Mouse (Mus musculus) naive thymus-derived CD4-positive, alpha-beta T cell, adult 5 months (primary cell): ENCODE results near the gene St8sia1. TPM values are rescaled to one million over a fixed set of nuclear protein-coding genes. Genes with fewer than 3 reads are reported as not detected.

ENCODE experiments used
- polyA plus RNA-seq: library from polyadenylated mRNA; unstranded; fragments of 100-300 nt; shearing (Covaris generic); gene quantifications from one replicate; pipeline ENCODE4 v1.2.1, GENCODE M21; 2017

The St8sia1 gene
- polyA plus RNA-seq: 72.3 TPM

DNA sequence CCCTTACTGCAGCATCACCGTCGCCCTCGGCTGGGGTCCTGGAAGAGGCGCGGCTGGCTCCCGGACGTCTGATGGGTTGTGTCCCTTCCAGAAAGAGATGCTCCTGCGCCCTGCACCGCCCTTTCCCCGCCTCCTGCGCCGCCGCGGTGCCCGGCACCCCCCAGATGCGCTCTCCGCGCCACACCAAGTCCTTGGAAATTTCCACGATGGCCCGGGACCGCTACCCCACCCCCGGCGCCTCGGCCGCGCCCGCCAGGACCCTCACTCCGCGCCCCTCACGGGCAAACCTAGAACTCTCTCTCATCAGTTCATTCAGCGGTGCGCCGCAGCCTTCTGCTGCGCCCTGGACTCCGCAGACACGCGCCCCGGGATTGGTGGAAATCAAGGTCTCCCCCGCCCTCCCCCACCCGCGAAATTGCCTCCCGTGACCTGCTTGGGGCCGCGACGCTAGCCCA lies at the start of gene St8sia1:
St8sia1 (minus strand) TSS at position 377 of the 455 bp plus-strand sequence.

DNA sequence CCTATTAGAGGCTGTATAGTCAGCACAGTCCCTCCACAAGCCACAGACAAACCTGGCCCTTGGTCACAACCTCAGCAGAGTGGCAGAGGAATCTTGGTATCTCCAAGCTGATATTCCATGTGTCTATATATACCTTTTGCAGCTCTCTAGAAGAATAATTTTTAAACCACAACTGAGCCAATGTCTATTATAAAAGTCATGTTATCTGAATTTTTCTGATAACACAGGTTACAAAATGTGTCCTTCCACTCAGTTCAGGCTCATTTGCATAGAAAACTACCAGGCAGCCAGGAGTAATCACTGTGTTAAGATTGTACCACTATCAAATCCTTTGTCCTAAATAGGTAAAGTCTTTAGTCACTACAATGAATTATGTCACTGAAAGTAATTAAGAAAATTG lies 159.8 kb downstream of the St8sia1 start, which contains the start of gene Sult6b2:
Sult6b2 (minus strand) TSS at position 101 of the 400 bp plus-strand sequence.

Other genes with a start within 250 kb of the St8sia1 start
- 177 TPM for gene Cmas, start 207.8 kb downstream of the St8sia1 start, polyA plus RNA-seq
- gene Sult6b2, start 159.9 kb downstream of the St8sia1 start, polyA plus RNA-seq: not detected
- gene C2cd5, start 135.7 kb upstream of the St8sia1 start, polyA plus RNA-seq: 55.9 TPM
- gene Etnk1, start 202.8 kb upstream of the St8sia1 start, polyA plus RNA-seq: 82.9 TPM